Mouse (Mus musculus) ES-CJ7 (cell line): ENCODE results near the gene AC161166.1.

Experiments used
- DNase-seq: peaks from one replicate; pipeline ENCODE4 v3.0.0; 2011; ENCODE audit warnings: low read depth, low spot score

Gene AC161166.1

GRCm38 (mm10) chr7:24512355-24512754, at the start of gene AC161166.1:
TSS of gene AC161166.1 (minus strand) at chr7:24512455.
- DNase-seq = no peak

- DNase-seq = no peak
Measured at GRCm38 (mm10) chr7:24561450-24561849, 49.2 kb upstream of the AC161166.1 start.

- no peak for DNase-seq
Measured at GRCm38 (mm10) chr7:24555786-24556185, 43.5 kb upstream of the AC161166.1 start.

GRCm38 (mm10) chr7:24551985-24552759, 39.9 kb upstream of the AC161166.1 start:
- no peak for DNase-seq

- no peak for DNase-seq
Measured at GRCm38 (mm10) chr7:24547534-24548036, 35.3 kb upstream of the AC161166.1 start.

GRCm38 (mm10) chr7:24546634-24547389, 34.6 kb upstream of the AC161166.1 start:
- DNase-seq = peak; percentile 99

- no peak for DNase-seq
Measured at GRCm38 (mm10) chr7:24546068-24546614, 33.9 kb upstream of the AC161166.1 start, which contains the start of the genes Pinlyp and Xrcc1. TSS of gene Pinlyp (minus strand) at chr7:24546118. TSS of gene Xrcc1 (plus strand) at chr7:24546289.

- peak; percentile 83 for DNase-seq
Measured at GRCm38 (mm10) chr7:24544506-24544905, 32.3 kb upstream of the AC161166.1 start.

- no peak for DNase-seq
Measured at GRCm38 (mm10) chr7:24539686-24540085, 27.4 kb upstream of the AC161166.1 start.

GRCm38 (mm10) chr7:24538701-24539100, 26.4 kb upstream of the AC161166.1 start:
- DNase-seq = peak; percentile 65

GRCm38 (mm10) chr7:24538154-24538553, 25.9 kb upstream of the AC161166.1 start:
- DNase-seq = no peak

GRCm38 (mm10) chr7:24537591-24537990, 25.3 kb upstream of the AC161166.1 start:
- DNase-seq = no peak

GRCm38 (mm10) chr7:24537081-24537480, 24.8 kb upstream of the AC161166.1 start:
- DNase-seq = no peak

GRCm38 (mm10) chr7:24534301-24534700, 22.0 kb upstream of the AC161166.1 start:
- DNase-seq = peak; percentile 79

- DNase-seq = no peak
Measured at GRCm38 (mm10) chr7:24533806-24534205, 21.6 kb upstream of the AC161166.1 start.

- DNase-seq = peak; percentile 41
Measured at GRCm38 (mm10) chr7:24533031-24533571, 20.8 kb upstream of the AC161166.1 start.

GRCm38 (mm10) chr7:24531211-24531971, 19.1 kb upstream of the AC161166.1 start:
- peak; percentile 69 for DNase-seq

GRCm38 (mm10) chr7:24530062-24530931, 18.0 kb upstream of the AC161166.1 start, which contains the start of gene Irgq:
TSS of gene Irgq (plus strand) at chr7:24530689.
- peak; percentile 100 for DNase-seq

- no peak for DNase-seq
Measured at GRCm38 (mm10) chr7:24529580-24529979, 17.3 kb upstream of the AC161166.1 start.

GRCm38 (mm10) chr7:24528861-24529260, 16.6 kb upstream of the AC161166.1 start:
- DNase-seq = no peak
